Mouse (Mus musculus) right cerebral cortex, postnatal 14 days (tissue): ENCODE measurements at regions not wholly inside any gene's neighbourhood (a gene's known extent, or its start where the extent isn't known, plus 50 kb on each side); places are given as distances from the start of the nearest gene placed in this dataset.

Source experiments
- DNase-seq: peaks from one replicate; pipeline ENCODE4 v3.0.0; 2022

DNA sequence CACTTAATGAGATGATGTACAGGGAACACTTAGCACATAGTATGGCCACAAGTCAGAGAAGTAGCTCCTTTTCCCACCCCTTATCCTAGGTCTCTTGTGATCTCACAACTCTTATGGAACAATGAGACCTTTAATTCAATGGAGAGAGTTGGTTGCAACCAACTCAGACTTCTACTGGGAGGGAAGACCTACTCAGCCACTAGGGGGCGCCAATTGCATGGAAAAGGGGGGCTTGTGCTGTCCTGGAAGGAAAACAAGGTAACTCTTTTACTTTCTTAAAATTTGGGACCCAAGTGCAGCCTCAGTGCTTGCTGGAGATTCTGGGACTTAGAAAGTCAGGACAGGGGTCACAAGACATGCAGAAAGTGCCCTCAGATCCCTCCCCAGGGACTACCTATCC, 60.7 kb upstream of the Kcnj15 start:
- DNase-seq, result peak; percentile 86

DNA sequence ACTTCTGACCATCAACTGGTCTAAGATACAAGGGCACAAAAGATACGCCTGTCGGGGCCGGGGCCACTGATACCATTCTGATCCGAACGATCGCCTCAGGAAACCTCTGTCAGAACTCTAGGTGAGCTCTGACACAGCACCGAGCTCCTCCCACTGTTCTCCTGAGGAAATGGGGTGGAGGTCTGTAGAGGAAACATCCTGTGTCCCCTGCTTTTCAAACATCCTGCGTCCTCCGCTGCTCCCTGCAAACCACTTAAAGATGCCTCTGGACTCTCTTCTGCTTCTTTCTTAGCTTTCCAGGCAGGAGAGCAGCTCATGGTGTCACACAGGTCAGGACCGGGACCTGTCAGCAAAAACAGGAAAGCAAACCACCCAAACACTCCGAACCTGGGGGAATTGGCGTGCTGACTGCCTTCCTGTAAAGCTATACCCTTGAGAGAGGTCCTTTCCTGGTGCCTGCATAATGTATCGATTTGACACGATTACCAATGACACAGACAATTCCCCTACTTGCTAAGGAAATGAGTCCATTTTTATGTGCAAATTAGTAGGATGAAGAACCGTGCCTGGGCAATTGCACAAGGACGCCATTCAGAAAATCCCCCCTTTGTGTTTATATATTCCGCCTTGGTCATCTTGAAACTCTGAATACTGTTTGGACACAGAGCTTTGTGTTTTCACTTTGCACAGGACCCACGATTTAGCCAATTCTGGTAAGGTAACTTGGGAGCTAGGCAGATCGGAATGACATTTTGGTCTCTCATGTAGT, 58.4 kb upstream of the Kcnj15 start:
- no peak for DNase-seq

DNA sequence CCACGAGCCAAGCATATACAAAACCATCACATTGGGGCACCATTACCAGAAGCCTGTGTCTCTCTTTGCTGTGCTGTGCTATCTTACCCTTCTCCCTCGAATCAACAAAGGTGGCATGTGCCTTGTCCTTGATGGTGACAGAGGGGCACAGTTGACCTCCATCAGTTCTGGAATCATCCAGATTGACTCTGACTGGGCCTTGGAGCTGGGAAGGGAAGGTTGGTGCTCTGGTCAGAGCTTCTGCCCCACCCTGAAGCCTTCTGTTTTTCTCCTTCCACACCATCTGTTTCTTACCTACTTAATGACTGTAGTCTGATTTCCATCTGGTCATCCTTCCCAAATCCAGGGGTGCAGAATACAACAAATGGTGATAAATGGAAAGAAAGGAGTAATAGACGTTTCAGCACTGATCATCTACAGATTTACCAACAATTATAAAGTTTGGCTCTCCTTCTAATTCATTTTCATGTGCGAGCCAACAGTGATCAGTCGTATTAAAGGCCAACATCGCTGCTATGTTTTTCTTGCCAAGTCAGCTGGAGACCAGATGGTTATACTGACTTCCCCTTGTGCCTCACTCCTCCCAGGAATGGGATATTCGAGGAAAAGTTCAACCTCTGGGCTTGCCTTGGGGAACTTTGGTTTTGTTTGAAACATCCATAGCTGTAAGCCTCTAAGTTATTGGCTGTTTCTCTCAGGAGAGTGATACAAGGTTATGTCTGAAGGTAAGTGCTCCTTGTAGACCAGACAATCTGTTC, 55.1 kb upstream of the Kcnj15 start:
- no peak for DNase-seq

DNA sequence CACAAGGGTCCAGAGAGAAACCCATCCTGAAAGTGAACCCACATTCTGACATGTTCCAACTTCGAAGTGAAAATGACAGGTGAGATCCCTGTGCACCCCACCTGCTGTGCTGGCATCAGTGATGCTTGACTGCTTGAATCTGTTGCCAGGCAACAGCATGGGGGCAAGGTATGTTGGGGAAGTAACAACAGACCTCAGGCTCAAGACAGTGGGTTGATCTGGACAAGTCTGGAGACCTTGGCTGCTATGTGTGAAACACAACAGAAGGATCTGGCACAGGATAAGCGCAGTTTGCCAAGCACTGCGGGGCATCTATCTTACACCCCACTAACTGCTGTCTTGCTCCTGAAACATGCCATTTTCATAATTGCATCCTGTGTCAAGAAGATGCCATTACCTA, 54.3 kb upstream of the Kcnj15 start:
- no peak for DNase-seq

DNA sequence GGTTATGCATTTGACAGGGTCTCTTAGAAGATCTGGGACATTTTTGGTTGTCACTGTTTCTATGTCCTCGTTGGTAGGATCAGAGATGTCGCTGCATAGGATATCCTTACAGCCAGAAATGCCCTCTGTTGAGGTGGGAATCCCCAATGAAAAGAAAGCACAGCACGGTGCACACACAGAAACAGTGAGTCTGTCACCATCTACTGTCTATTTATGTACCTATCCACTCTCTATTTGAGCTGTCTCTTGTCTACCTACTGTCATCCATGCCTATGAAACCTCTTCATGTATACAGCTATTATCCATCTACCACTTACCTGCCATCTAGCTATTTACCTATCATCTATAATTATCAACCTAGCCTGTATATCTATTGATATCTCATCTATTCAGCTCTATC, 53.6 kb upstream of the Kcnj15 start:
- no peak for DNase-seq

GRCm38 (mm10) chr16:95204507-95204906, 52.9 kb upstream of the Kcnj15 start:
- DNase-seq, result no peak

DNA sequence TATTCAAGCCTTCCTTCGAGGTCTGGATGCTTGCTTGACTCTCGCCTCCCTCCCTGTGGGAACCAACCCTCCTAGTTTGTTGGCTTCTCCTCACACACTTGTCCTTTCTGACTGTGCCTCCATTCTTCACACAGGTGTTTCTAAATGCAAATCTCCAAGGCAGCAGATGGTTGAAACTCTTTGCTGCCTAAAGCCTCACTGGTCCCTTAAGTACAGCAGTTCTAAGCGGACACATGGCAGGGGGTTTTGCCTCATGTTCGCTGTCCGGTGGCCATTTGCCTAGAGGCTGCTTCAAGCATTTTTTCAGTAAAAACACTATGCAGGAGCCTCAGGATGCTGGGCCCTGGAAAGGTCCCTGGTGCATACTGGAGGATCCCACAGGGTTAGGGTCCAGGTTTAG, 50.9 kb upstream of the Kcnj15 start:
- DNase-seq, result no peak

GRCm38 (mm10) chr16:95207547-95207946, 49.8 kb upstream of the Kcnj15 start:
- DNase-seq, result no peak
